Mouse (Mus musculus) midbrain, embryonic 11.5 days (tissue): ENCODE results near the gene Map9. TPM values are rescaled to one million over a fixed set of nuclear protein-coding genes. Genes with fewer than 3 reads are reported as not detected.

Experiments
- polyA plus RNA-seq: library from polyadenylated mRNA; unstranded; fragments of >200 nt; fragmentation: Nextera tagmentation; extraction: Ambion mirVana; gene quantifications from 2 replicates; pipeline ENCODE4 v1.2.1, GENCODE M21; 2014

Map9 gene
- polyA plus RNA-seq, 1 experiment from 2014 or later = 14.4 TPM

Other genes starting within 250 kb of the Map9 start
- 3.6 and 3.9 TPM in 2 replicates for gene Gucy1a1, start 212.3 kb upstream of the Map9 start, polyA plus RNA-seq
- 0.14 TPM in 1 of 2 replicates, not detected in the other for gene Npy2r, start 190.0 kb downstream of the Map9 start, polyA plus RNA-seq